Mouse (Mus musculus) small intestine, adult 2 months (tissue): ENCODE measurements around the gene Orai2.

ENCODE experiments used
- CTCF ChIP-seq: fragments of 200-500 bp; IDR thresholded peaks from 2 replicates; pipeline ENCODE4 v1.5.1; 2012; ENCODE audit warnings: low read depth, mild to moderate bottlenecking, control low read depth, inconsistent platforms, low read length, moderate library complexity, mixed read lengths; ENCODE audit not compliant: insufficient replicate concordance, insufficient read length; ENCODE audit errors: extremely low read depth
- POLR2A ChIP-seq: fragments of 200-500 bp; IDR thresholded peaks from 2 replicates; pipeline ENCODE4 v1.6.1; 2012; ENCODE audit warnings: low read depth, mild to moderate bottlenecking, control low read depth, inconsistent platforms, low read length, moderate library complexity

GRCm38 (mm10) chr5:136217932-136218381 is 47.4 kb upstream of the Orai2 start:
- TF ChIP-seq POLR2A, result no peak
- no peak for TF ChIP-seq CTCF
